Mouse (Mus musculus) urinary bladder, postnatal 4 days (tissue): ENCODE data around the gene Ndufv1.
"Not testable (repeated sequence)": the region's sequence is repeated elsewhere in the genome, so short reads cannot be mapped to it uniquely, and the experiment has no call there.

ENCODE experiments used
- DNase-seq, 2 experiments: peaks; one replicate each; pipeline ENCODE4 v3.0.0; 2021 to 2022; ENCODE audit warnings: low spot score in 2 of 2

Gene Ndufv1

GRCm38 (mm10) chr19:3974608-3975007, 38.0 kb downstream of the Ndufv1 start:
- not testable (repeated sequence) for DNase-seq

- peak in 1 of 2 experiments; percentile 44 for DNase-seq
These were observed 40.4 kb downstream of the Ndufv1 start, which contains the start of gene Aldh3b2 for GRCm38 (mm10) chr19:3972229-3972628. Gene Aldh3b2 (plus strand): TSS chr19:3972328.

GRCm38 (mm10) chr19:3967258-3967657, 45.3 kb downstream of the Ndufv1 start:
- DNase-seq: no peak

GRCm38 (mm10) chr19:3966330-3967075, 46.1 kb downstream of the Ndufv1 start:
- DNase-seq: no peak

- DNase-seq: no peak
These were observed 48.6 kb downstream of the Ndufv1 start for GRCm38 (mm10) chr19:3964030-3964429.

- DNase-seq: no peak
These were observed 50.1 kb downstream of the Ndufv1 start for GRCm38 (mm10) chr19:3962469-3962868.

- DNase-seq: not testable (repeated sequence)
These were observed 50.8 kb downstream of the Ndufv1 start for GRCm38 (mm10) chr19:3961805-3962204.

- no peak for DNase-seq
These were observed 52.4 kb downstream of the Ndufv1 start for GRCm38 (mm10) chr19:3960211-3960610.

GRCm38 (mm10) chr19:3959030-3959429, 53.6 kb downstream of the Ndufv1 start:
- no peak for DNase-seq

- DNase-seq: no peak
These were observed 54.1 kb downstream of the Ndufv1 start, which contains the start of gene Aldh3b3 for GRCm38 (mm10) chr19:3958470-3958869. Gene Aldh3b3 (plus strand): TSS chr19:3958645.
